Mouse (Mus musculus) heart, postnatal 0 days (tissue): ENCODE results near the gene Thrb.

Experiments used
- CTCF ChIP-seq: IDR thresholded peaks from 2 replicates; pipeline ENCODE4 v1.5.1; 2016; ENCODE audit warnings: antibody characterized with exemption, control low read depth, low read depth
- EP300 ChIP-seq: IDR thresholded peaks from 2 replicates; pipeline ENCODE4 v1.6.1; 2016; ENCODE audit warnings: antibody characterized with exemption, low read depth

DNA sequence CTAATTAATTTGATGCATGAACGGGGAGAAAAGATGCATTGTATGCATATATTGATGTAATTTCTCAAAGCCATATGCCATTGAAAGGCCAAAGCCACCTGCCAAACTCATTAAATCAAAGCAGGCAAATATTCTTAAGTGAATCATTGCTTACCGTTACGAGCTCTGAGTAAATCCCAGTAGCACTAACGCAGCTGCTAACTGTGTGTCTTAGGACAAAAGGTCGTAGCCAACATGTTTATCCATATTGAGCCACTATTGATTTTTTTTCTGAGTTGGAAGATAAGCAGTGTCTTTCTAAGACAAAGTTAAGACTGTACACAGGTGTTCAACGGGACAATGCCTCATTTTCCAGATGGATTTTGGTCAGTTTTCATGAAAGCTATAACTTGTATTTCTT, 323.8 kb downstream of the Thrb start:
- TF ChIP-seq CTCF (no peak), EP300 (no peak)
